Mouse (Mus musculus): Measurements from ENCODE around the gene Cdkl3. TPM values are rescaled to one million over a fixed set of nuclear protein-coding genes. Genes with fewer than 3 reads are reported as not detected.
"Not testable (repeated sequence)": the region's sequence is repeated elsewhere in the genome, so short reads cannot be mapped to it uniquely, and the experiment has no call there.

The Cdkl3 gene
- polyA plus RNA-seq, 1 experiment from 2014 or later, result 10.6 TPM

DNA sequence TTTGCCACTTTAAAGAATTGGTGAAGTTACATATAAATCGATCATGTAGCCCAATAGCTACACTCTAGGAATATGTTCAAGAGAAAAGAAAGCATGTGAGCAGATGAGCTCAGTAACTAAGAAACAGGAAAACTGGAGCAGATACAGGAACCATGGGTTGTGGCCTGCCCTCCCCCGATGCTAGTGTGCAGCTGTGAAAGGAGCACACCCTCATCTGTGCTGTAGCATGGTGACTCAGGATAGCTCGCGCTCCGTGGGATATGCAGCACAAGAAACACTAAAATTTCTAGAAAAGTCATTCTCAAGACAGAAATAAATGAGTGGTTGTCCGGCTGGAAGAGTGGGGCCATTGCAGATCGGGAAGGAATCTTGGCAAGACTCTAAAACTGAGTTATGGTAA lies 113.1 kb downstream of the Cdkl3 start:
- Histone ChIP-seq H3K27me3 (ENCODE audit: insufficient read depth, low read length) (no peaks in the 10 kb centered on the region), H3K4me1 (replicated peaks; ENCODE audit: insufficient read depth, low read length) (no peaks in the 10 kb centered on the region), H3K9me3 (replicated peaks; ENCODE audit: low read length) (no peaks in the 10 kb centered on the region), H3K36me3 (ENCODE audit: insufficient read depth, low read length) (peaks cover 60% of the 10 kb centered on the region), H3K27ac (no peak overlapping the region), H3K4me2 (ENCODE audit: low read length) (no peak overlapping the region), H3K9ac (ENCODE audit: low read depth, low read length) (no peak overlapping the region), H3K4me3 (replicated peaks; ENCODE audit: low read depth, low read length) (no peak overlapping the region)
- DNase-seq (ENCODE audit: low spot score), result no peak
- no peak for TF ChIP-seq CTCF (IDR thresholded peaks at IDR 0.05; ENCODE audit: low read depth)
- whole genome bisulfite sequencing, result 94% methylated on average over 7 of the region's 7 CpGs
- no peak for ATAC-seq (replicated peaks; ENCODE audit: low FRiP score, low read depth)

GRCm38 (mm10) chr11:52120415-52120814 lies 116.4 kb downstream of the Cdkl3 start:
- not testable (repeated sequence) for H3K27me3 ChIP-seq (ENCODE audit: insufficient read depth, low read length); H3K9me3 ChIP-seq (replicated peaks; ENCODE audit: low read length); H3K9ac ChIP-seq (ENCODE audit: low read depth, low read length); H3K4me2 ChIP-seq (ENCODE audit: low read length); ATAC-seq (replicated peaks; ENCODE audit: low FRiP score, low read depth); H3K4me1 ChIP-seq (replicated peaks; ENCODE audit: insufficient read depth, low read length); H3K4me3 ChIP-seq (replicated peaks; ENCODE audit: low read depth, low read length); DNase-seq (ENCODE audit: low spot score); H3K27ac ChIP-seq
- peaks cover 65% of the 10 kb centered on the region for H3K36me3 ChIP-seq (ENCODE audit: insufficient read depth, low read length)
- peak; percentile 52 for TF ChIP-seq CTCF (IDR thresholded peaks at IDR 0.05; ENCODE audit: low read depth)

DNA sequence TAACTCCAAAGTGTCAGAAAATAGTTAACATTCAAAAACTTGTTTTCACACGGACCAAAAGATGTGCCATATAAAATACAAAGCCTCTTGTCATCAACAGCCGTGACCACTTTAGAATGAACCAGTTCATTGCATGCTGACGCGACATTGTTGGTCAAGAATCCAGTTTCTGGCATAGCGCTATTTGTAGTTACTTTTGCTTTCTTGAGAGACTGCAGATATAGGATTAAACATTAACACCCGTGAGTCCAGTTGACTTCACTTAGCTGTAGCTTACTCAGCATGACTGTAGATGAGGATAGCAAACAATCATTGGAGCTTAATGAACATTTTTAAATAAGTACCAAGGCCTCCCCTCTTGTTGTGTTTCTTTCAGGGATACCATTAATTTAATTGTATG lies 118.0 kb downstream of the Cdkl3 start:
- H3K27me3 ChIP-seq (ENCODE audit: insufficient read depth, low read length), result no peaks in the 10 kb centered on the region
- H3K9ac ChIP-seq (ENCODE audit: low read depth, low read length), result no peak overlapping the region
- TF ChIP-seq CTCF (IDR thresholded peaks at IDR 0.05; ENCODE audit: low read depth), result no peak
- H3K9me3 ChIP-seq (replicated peaks; ENCODE audit: low read length), result no peaks in the 10 kb centered on the region
- no peak overlapping the region for H3K4me3 ChIP-seq (replicated peaks; ENCODE audit: low read depth, low read length)
- H3K4me2 ChIP-seq (ENCODE audit: low read length), result no peak overlapping the region
- no peaks in the 10 kb centered on the region for H3K4me1 ChIP-seq (replicated peaks; ENCODE audit: insufficient read depth, low read length)
- ATAC-seq (replicated peaks; ENCODE audit: low FRiP score, low read depth) (no peak), DNase-seq (ENCODE audit: low spot score) (no peak)
- H3K27ac ChIP-seq, result no peak overlapping the region
- peaks cover 62% of the 10 kb centered on the region for H3K36me3 ChIP-seq (ENCODE audit: insufficient read depth, low read length)
- 70% methylated on average over 6 of the region's 6 CpGs for WGBS

- no peak for ATAC-seq (replicated peaks; ENCODE audit: low FRiP score, low read depth)
These were observed 120.4 kb downstream of the Cdkl3 start for GRCm38 (mm10) chr11:52124468-52124867.

DNA sequence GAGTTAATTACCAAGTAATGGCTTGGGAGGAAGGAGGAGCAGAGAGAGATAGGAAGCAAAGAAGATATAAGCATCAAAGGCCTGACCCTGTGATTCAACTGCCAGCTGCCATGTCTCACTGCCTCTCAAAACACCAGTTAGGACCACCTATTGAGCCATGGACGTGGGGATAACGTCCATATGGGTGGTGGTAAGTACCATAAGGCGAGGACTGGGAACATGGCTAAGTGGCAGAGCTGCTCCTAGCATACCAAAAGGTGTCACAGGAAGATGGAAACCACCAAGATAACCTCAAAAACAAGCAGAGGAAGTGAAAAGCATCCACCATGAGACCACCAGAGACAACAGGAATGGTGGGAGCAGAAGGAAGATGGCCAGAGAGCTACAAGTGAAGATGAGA lies 123.1 kb downstream of the Cdkl3 start:
- no peak for ATAC-seq (replicated peaks; ENCODE audit: low FRiP score, low read depth)
- no peaks in the 10 kb centered on the region for H3K27me3 ChIP-seq (ENCODE audit: insufficient read depth, low read length)
- no peaks in the 10 kb centered on the region for H3K4me1 ChIP-seq (replicated peaks; ENCODE audit: insufficient read depth, low read length)
- no peak for TF ChIP-seq CTCF (IDR thresholded peaks at IDR 0.05; ENCODE audit: low read depth)
- no peak overlapping the region for H3K4me2 ChIP-seq (ENCODE audit: low read length)
- H3K27ac ChIP-seq, result no peak overlapping the region
- H3K9ac ChIP-seq (ENCODE audit: low read depth, low read length), result no peak overlapping the region
- H3K4me3 ChIP-seq (replicated peaks; ENCODE audit: low read depth, low read length), result no peak overlapping the region
- H3K9me3 ChIP-seq (replicated peaks; ENCODE audit: low read length), result no peaks in the 10 kb centered on the region
- WGBS, result 65% methylated on average over 3 of the region's 3 CpGs
- peaks cover 17% of the 10 kb centered on the region for H3K36me3 ChIP-seq (ENCODE audit: insufficient read depth, low read length)
- no peak for DNase-seq (ENCODE audit: low spot score)

More at GRCm38 (mm10) chr11:52124468-52124867, 120.4 kb downstream of the Cdkl3 start:
- Histone ChIP-seq H3K27ac (no peak overlapping the region), H3K9me3 (replicated peaks; ENCODE audit: low read length) (no peaks in the 10 kb centered on the region), H3K9ac (ENCODE audit: low read depth, low read length) (no peak overlapping the region), H3K36me3 (ENCODE audit: insufficient read depth, low read length) (peaks cover 40% of the 10 kb centered on the region), H3K4me2 (ENCODE audit: low read length) (no peak overlapping the region), H3K4me3 (replicated peaks; ENCODE audit: low read depth, low read length) (no peak overlapping the region), H3K27me3 (ENCODE audit: insufficient read depth, low read length) (no peaks in the 10 kb centered on the region), H3K4me1 (replicated peaks; ENCODE audit: insufficient read depth, low read length) (no peaks in the 10 kb centered on the region)
- DNase-seq (ENCODE audit: low spot score), result no peak
- 93% methylated on average over 4 of the region's 4 CpGs for WGBS
- TF ChIP-seq CTCF (IDR thresholded peaks at IDR 0.05; ENCODE audit: low read depth), result no peak

GRCm38 (mm10) chr11:52127760-52128159 lies 123.7 kb downstream of the Cdkl3 start:
- no peaks in the 10 kb centered on the region for H3K27me3 ChIP-seq (ENCODE audit: insufficient read depth, low read length)
- no peak overlapping the region for H3K4me2 ChIP-seq (ENCODE audit: low read length)
- TF ChIP-seq CTCF (IDR thresholded peaks at IDR 0.05; ENCODE audit: low read depth), result no peak
- 66% methylated on average over 5 of the region's 5 CpGs for WGBS
- H3K36me3 ChIP-seq (ENCODE audit: insufficient read depth, low read length), result peaks cover 12% of the 10 kb centered on the region
- H3K9ac ChIP-seq (ENCODE audit: low read depth, low read length), result no peak overlapping the region
- no peak overlapping the region for H3K27ac ChIP-seq
- H3K4me1 ChIP-seq (replicated peaks; ENCODE audit: insufficient read depth, low read length), result no peaks in the 10 kb centered on the region
- ATAC-seq (replicated peaks; ENCODE audit: low FRiP score, low read depth) (no peak), DNase-seq (ENCODE audit: low spot score) (no peak)
- H3K4me3 ChIP-seq (replicated peaks; ENCODE audit: low read depth, low read length), result no peak overlapping the region
- H3K9me3 ChIP-seq (replicated peaks; ENCODE audit: low read length), result no peaks in the 10 kb centered on the region

- Histone ChIP-seq H3K9me3 (replicated peaks; ENCODE audit: low read length) (no peaks in the 10 kb centered on the region), H3K36me3 (ENCODE audit: insufficient read depth, low read length) (peaks cover 11% of the 10 kb centered on the region), H3K9ac (ENCODE audit: low read depth, low read length) (no peak overlapping the region), H3K27ac (no peak overlapping the region), H3K4me2 (ENCODE audit: low read length) (no peak overlapping the region), H3K4me1 (replicated peaks; ENCODE audit: insufficient read depth, low read length) (no peaks in the 10 kb centered on the region), H3K27me3 (ENCODE audit: insufficient read depth, low read length) (no peaks in the 10 kb centered on the region), H3K4me3 (replicated peaks; ENCODE audit: low read depth, low read length) (no peak overlapping the region)
- no peak for TF ChIP-seq CTCF (IDR thresholded peaks at IDR 0.05; ENCODE audit: low read depth)
- WGBS, result 65% methylated on average over 5 of the region's 5 CpGs
- ATAC-seq (replicated peaks; ENCODE audit: low FRiP score, low read depth), result no peak
- DNase-seq (ENCODE audit: low spot score), result no peak
These were observed 124.5 kb downstream of the Cdkl3 start for GRCm38 (mm10) chr11:52128316-52129061.

Data from kidney, postnatal 0 days (tissue).